Mouse (Mus musculus): ENCODE data around the gene Tbl1x.

Gene Tbl1x

DNA sequence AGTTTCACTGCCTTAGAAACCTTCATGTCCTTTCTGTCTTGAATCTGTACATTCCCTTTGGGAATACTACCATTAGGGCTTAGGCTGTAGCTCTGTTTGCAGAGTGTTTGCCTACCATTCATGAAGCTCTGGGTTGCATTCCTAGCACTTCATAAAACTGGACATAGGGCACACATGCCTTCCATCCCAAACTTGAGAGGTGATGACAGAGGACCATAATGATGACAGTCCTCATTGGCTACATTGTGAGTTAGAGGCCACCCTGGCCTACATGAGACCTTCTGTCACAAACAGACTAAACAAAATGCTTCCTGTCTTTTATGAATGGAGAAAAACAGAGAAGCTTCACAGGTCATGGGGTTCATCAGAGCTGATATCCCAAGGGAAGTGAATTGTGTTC is 33.2 kb downstream of the Tbl1x start:
- DNase-seq (ENCODE audit: low read depth, low spot score): no peak

DNA sequence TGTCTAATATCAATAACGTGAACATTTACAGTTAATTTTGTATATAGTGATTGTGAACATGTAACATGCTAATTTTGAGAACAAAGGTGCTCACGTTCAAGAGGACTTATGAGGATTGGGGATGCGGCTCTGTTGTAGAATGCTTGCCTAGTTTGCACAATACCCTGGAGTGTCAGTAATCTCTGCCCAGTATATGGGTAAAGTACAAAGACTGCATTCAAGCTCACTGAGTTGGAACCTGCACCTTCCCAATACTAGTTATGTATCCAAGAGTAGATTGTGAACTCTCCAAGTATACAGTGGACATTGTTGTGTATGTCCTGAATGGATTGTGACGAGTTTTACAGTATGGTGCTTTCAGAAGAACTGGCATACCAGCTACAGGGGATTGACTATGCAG is 33.7 kb downstream of the Tbl1x start:
- DNase-seq (ENCODE audit: low read depth, low spot score): no peak

DNA sequence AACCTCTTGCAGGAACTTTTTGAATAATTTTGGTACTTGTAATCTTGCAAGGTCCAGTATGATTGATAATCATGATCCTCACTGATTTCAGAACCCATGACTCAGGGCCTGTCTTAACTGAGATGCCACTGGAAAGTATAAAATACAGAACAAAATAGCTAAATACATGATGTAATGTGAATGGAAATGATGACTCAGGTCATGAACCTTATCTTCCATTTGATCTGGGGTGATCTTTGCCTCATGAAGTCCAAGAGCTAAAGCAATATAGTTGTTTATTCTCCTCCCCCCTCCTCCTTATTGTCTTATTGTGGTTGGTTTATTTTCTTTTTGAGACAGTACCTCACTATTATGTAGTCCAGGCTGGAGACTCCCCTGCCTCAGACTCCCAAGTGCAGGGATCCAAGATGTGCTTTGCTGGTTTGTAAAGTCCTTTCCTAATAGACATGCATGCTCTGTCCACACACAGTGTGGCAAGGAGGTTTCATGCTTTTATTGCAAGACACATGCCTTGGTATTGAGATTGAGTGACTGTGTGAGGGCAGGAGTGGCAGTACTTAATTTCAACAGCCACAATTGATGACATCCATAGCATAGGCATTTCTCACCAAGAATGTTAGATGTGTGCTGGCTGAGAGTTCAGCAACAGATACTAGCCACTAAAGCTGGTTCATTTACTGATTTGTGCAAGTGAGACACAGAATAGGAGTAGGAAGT is 34.7 kb downstream of the Tbl1x start:
- no peak for DNase-seq (ENCODE audit: low read depth, low spot score)

DNA sequence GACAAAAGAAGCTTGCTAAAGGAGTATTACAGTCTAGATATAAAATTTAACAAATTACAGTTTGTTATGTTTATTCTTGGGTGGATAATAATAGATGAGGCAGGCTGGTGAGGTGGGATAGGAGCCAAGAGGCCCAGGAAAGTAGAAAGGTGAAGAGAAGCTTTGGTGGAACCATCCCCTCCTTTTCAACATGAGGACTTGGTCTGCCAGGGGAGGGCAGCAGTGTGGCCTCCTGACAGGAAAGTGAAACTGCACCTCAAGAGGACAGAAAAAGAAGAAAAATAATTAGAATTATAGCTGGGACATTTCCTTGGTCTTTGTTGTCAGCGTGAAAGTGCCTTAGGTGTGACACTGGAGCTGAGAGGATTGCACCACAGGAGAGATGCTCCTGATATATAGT is 35.6 kb downstream of the Tbl1x start:
- DNase-seq (ENCODE audit: low read depth, low spot score): no peak

DNA sequence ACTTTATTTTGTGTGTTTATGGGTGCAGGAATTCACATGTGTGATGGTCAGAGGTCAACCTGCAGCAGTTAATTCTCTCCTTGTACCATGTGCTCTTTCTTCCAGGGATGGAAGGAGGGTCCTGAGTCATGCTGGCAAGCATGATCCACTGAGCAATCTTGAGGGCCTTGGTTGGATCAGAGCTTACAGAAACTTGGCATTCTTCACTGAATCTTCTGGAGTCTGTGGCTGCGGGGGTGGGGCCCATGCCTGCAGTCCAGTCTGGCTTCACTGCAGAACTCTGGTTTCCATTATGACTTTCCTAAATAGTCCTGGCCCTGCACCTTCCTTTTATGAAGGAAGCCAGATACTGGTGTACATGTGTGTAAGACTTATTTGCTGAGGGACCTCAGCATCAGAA is 38.1 kb downstream of the Tbl1x start:
- no peak for DNase-seq (ENCODE audit: low read depth, low spot score)

DNA sequence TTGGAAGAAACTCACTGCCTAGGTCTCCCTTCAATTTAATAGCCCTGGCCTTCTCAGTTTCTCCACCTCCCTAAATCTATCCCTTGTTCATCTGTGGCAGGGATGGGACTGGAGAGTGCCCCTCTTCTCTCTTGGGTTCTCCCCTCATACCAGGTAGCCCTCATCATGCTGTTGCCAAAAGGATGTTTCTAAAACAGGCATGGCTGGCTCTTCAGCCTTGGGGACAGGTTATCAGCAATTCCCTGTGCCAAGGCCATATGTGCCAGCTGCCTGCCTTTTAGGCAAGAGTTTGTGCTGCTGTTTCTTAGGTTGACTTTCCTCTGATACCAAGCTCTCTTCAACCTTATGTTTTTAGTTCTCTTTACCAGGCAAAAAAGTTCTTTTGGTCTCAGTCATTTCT is 39.6 kb downstream of the Tbl1x start:
- DNase-seq (ENCODE audit: low read depth, low spot score): no peak

DNA sequence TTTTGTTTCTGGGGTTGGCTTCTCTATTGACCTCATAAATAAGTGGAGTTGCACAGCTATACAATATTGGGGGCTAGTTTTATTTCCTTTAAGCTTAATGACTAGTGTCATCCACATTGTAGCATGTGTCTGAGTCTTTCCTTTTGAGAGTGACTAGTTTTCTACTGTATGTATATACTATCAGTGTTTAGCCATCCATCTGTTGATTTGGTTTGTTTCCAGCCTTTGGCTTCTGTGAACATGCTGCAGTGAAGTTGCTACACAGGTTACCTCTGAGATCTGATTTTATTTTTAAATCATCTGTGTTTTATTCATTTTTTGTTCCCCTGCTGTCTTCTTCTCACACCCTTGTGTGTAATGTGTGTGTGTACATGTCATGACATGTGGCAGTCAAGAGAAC is 40.5 kb downstream of the Tbl1x start:
- no peak for DNase-seq (ENCODE audit: low read depth, low spot score)

DNA sequence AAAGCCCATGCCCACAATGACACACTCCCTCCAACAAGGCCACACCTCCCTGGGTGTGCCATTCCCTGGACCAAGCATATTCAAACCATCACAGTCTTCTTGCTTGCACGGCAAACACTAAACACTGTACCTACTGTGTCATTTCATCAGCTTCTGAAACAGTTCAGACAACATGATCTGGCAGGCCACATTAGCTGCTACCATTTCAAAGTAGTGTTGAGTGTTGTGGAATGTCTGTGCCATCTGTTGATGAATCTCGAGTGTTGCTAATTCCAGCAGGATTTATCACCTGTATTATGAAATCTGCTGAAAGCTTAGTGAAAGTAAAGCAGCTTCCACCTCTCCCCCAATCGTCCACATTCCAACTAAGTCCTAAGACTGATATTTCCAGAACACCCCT is 41.3 kb downstream of the Tbl1x start:
- no peak for DNase-seq (ENCODE audit: low read depth, low spot score)

DNA sequence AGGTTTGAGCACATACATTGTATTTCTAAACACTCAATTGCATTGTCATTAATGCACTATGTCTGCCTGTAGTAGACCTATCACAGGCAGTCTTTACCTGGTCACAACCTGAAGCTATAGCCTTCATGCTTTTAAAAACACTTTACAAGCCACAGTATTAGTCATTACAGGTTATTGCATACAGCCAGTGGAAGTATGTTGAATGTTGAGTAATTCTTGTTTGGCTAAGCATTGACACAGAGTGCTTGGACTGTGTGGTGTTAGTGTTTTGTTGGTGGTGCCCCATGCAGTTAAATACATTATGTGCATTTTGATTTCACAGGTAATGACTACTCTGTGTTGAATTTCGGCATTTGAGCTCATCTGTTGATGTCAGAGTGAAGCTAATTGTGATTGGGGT is 45.2 kb downstream of the Tbl1x start:
- DNase-seq (ENCODE audit: low read depth, low spot score): no peak

DNA sequence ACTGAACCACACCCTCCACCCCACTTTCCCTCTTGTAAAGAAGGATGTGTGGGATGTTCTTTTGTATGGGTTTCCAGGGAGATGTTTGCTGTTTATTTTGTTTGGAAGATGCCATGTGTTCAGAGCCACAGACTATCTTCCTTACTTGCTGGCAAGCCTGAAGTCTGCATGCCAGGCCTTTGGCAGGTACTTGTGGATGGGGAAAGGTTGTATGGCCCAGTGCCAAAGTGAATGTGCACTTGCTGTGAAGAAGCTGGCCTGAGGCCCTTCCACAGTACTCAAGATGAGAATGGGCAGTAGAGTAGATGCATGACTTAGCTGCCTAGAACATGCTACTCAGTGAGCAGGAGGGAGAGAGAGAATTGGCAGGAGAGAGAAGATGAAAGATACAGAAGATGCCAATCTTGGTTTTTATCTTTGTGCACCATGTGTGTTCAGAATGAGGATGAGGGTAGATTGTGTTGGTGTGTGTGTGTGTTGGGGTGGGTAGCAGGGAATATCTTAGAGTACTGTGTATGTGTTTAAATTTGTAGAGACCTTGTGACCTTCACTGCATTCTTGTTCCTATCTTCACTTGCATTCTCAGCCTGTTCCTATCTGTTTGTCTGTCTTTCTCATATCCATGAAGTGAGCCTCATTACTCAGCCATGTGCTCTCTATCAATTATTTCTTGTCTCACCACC is 48.5 kb downstream of the Tbl1x start:
- DNase-seq (ENCODE audit: low read depth, low spot score): no peak

DNA sequence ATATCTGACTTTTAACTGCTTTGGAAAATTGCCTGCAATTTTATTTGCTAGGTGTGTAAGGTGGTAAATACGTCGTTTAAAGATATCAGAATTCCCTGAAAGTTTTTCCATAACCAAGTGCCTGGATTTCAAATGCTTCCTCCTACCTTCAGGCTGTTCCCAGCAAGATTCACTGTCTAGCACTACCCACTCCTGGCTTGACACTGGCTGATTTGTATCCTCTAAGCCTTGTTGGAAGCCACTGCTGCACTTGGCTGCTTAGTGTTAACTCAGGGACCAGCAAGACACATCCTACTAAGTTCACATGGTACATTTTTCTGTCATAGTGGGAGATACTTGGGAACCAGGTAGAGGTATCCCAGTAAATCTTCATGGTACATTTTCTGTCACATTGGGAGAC is 52.8 kb downstream of the Tbl1x start:
- DNase-seq (ENCODE audit: low read depth, low spot score): no peak

DNA sequence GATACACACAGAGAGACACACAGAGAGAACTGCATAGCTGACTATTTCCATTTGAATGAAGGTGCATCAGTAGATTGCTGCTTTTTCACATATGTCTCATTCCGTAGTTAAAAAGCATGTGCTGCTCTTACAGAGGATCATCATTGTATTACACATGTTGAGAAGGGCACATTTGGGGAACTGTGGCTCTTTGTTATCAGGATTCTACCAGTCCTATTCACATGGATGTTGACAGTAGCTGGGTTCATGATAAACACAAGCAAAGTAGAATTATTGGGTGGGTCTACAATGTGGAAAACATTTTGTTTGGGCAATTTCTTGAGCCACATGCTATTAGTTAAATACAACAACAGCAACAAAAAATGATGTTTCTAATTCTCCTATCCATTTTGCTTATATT is 55.9 kb downstream of the Tbl1x start:
- no peak for DNase-seq (ENCODE audit: low read depth, low spot score)

DNA sequence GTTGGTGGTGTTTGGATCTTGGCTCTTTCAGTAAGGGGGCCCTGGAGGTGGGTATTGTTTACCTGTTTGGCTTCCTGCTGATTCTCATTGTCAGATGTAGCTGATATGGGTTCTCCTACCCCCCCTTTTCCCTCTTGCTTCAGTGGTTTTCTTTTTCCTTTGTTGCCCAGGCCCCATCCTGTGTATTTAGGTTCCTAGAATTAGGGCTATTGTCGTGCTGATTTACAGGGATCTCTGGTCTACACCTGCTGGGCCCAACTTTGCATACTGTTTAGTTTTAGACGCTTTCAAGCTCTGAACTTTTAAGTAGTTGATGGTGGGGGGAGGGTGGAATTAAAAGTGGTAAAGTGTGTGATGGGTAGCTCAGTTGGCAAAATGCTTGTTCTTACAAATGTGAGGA is 57.2 kb downstream of the Tbl1x start:
- DNase-seq (ENCODE audit: low read depth, low spot score): no peak

DNA sequence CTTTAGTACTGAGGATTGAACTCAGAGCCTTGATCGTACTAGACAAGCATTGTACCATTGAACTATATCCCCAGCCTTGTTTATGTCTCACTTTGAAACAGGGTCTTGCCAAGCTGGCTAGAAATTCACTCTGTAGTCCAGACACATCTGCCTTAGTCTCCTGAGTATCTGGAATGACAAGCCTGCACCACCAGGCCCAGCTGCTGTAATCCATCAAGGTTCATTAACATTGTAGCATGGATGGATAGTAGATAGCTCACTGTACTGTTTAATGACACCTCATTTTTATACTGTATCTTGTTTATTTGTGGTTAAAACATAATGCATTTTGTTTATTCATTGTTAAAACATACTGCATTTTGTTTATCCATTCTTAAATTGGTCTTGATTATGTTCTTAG is 62.9 kb downstream of the Tbl1x start:
- DNase-seq (ENCODE audit: low read depth, low spot score): no peak

DNA sequence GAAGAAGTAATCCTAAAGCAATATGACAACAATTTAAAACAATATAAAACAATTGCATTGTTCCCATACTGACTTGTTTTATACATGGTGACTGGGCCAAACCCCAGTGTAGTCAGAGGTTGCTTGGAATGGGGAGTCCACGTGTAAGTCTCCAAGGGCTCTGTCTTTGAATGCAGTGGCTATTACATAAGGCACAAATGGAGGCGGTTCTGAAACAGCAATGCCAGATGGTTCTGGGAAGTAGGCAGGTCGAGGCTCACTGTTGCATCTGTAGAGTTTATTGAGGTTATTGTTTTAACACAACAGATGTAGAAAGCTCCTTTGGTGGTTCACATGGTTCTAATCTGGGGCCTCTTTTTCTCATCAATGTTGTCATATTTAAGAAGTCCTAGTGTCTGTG is 66.3 kb downstream of the Tbl1x start:
- DNase-seq (ENCODE audit: low read depth, low spot score): no peak

DNA sequence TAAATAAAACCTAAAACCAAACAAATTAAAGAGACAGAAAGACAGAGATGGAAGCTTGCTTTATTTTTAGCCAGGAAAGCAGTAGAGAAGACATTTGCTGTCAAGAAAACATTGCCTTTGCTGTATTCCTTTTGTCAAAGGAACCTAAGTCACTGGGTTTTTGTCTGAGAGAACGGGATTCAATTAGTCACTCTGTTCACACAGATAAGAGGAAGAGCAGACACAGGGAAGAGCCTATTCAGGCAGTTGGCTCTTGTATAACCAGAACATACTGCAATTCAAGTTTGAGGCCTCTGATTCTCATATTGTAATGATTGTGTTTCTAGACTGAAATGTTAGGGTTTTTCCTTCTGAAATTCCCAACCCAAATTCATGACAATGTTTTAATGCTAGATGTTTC is 67.4 kb downstream of the Tbl1x start:
- DNase-seq (ENCODE audit: low read depth, low spot score): no peak

DNA sequence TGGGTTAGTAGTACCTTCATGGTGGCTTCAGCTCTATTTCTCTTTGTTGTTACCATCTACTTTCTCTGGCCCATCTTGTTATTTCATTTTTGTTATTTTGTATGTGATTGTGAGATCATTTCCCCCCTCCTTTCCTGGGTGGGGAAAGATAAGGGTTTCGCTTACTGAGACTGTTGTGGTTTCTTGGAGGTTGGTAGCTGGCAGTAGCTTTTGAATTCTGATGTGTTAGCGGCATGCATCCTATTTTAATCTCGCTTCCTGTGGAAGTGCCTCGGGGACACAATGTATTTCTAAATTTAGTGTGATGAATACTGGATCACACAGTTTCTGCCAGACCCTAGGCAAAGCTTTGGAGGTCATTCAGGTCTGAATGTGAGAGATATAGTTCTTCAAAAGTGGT is 69.2 kb downstream of the Tbl1x start:
- DNase-seq (ENCODE audit: low read depth, low spot score): no peak

DNA sequence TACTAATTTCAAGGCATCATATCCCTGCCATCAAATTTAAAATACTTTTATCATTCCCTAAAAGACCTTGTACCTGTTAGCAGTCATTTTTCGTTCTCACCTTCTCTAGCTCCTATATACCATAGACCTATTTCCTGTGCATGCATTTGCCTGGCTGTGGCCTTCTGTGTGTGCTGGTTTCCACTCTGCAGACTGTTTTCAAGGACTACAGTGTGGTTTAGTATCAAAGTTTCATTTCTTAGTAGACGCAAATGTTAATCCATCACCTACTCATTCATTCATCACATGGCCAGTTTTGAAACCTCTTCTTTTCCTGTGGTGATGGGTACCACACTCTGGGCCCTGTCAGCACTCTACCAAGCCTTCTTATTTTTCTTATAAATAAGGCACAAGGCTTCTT is 75.2 kb downstream of the Tbl1x start:
- no peak for DNase-seq (ENCODE audit: low read depth, low spot score)

DNA sequence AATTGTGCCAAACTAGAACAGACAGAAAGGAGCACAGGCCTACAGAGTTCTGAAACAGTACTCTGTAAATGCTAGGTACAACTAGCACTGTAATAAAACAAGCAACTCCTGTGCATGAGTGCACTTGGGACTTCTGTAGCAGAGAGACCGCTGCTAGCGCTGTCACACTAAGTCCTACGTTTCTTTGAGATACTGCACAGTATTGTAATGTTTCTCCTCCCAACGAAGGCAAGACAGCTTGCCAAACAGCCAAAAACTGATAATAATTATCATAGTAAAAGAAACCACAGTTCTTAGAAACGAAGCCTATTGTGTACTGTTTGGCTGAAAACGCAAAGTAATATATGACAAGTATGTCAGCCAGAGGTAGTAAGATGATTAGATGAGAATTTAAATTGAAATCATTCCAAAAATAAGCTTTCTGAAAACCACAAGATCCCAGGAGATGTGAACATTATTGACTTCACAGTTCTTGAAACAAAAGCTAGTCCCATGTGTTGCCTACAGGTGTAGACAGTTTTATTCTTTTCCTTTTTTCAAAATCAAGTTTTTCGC is 83.9 kb downstream of the Tbl1x start:
- DNase-seq (ENCODE audit: low read depth, low spot score): no peak

DNA sequence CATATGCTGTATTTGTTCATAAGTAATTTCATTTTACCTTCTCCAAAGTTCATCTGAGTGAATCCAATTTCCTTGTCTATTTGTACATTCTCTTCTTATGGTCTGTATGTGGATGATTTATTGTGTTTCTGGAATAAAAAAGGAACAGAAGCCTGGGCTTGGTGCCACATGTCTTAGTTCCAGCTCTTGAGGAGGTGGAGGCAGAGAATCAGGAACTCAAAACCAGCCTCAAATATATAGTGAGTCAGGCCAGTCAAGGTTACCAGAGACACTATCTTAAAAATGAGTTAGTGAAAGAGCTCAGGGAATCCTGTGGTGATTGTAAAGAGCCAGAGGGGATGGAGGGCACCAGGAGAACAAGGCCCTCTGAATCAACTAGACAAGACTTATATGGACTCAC is 86.9 kb downstream of the Tbl1x start:
- DNase-seq (ENCODE audit: low read depth, low spot score): no peak

DNA sequence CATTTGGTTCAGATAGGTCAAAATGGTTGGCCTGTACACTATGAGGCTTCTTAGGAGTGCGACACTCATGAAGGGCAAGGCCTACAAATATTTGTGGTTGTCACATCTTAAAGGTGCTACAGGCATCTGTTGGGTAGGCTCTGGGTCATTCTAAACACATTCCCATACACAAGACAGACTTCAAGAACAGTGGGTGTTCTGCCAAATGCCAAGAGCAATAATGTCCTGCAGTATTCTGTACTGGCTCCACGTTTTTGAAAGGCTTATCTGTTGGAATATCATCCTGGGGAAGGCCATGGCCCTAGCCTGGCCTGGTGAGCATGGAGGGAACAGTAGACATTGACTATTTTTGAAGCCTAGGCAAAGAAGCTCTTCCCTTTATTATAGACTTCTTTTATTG is 87.9 kb downstream of the Tbl1x start:
- no peak for DNase-seq (ENCODE audit: low read depth, low spot score)

DNA sequence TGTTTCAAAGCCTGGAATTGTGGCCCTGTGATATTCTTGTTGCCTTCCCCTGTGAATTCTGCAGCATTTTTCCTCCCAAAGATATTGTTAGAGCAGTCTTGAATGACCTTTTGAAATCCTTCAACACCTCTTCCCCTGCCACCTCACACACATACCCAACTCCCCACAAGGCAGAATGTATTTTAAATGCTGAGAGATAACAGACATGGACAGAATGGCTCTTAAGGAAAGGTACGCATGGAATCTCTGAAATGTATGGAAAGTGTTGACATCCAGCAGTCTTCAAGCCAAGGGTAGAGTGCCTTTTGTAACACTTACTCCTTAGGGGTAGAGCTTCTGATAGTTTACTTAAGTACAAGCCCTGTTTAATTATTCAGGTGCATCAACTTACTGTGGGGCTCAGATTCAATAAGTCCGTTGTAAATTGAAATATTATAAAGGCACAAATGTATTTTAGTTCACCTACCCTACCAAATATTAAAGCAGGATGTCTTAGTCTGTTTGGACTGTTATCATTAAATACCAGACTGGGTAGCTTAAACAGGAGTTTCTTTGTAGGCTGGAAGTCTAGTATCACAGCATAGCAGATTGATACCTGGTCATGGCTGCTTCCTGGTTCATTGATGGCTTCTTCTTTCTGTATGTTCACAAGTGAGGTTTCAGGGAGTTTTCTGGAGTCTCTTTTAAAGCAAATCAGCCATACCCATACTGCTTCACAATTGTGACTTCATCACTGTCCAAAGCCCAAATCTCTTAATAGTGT is 92.9 kb downstream of the Tbl1x start:
- no peak for DNase-seq (ENCODE audit: low read depth, low spot score)

DNA sequence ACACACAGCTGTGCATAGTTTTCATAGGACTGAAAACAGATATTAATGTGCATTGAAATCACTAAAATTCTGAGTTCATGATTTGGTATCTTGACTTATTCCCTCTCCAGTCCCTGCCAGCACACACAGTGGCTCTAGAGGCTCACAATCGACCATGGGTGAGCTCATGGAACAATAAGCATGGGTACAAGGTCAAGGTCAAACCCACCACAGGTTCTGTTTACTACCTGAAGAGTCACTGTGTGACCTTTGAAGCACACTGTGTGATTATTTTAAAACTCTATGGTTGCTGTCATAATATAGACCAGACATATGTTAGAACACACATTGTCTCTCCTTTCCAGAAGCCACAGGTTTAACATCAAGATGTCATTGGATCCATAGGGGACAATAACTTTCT is 96.7 kb downstream of the Tbl1x start:
- no peak for DNase-seq (ENCODE audit: low read depth, low spot score)

All from A20 (cell line).